Mouse (Mus musculus) hindbrain, embryonic 11.5 days (tissue): ENCODE results near the gene Zim1. TPM values are rescaled to one million over a fixed set of nuclear protein-coding genes. Genes with fewer than 3 reads are reported as not detected.

Experiments
- ATAC-seq: fragments of 200-750 bp; cut with Nextera tagmentation; 2 replicates; pipeline ENCODE4 v1.8.0; 2017; ENCODE audit warnings: mild to moderate bottlenecking, moderate TSS enrichment, moderate library complexity; ENCODE audit not compliant: low FRiP score
- DNase-seq: peaks from one replicate; pipeline ENCODE4 v3.0.0-alpha.2; 2015; ENCODE audit warnings: low spot score
- H3K27ac ChIP-seq: fragments of 300-500 bp; sonication (generic); 2 replicates; pipeline ENCODE4 v1.5.1; 2014; ENCODE audit warnings: mild to moderate bottlenecking, low read depth, low read length
- H3K27me3 ChIP-seq: fragments of 300-500 bp; sonication (generic); 2 replicates; pipeline ENCODE4 v1.6.1; 2014; ENCODE audit warnings: mild to moderate bottlenecking, low read length, moderate library complexity, mixed read lengths; ENCODE audit not compliant: control insufficient read depth, insufficient read depth
- H3K36me3 ChIP-seq: fragments of 300-500 bp; sonication (generic); 2 replicates; pipeline ENCODE4 v1.6.1; 2014; ENCODE audit warnings: mild to moderate bottlenecking, low read length, moderate library complexity, mixed read lengths; ENCODE audit not compliant: control insufficient read depth, insufficient read depth
- H3K4me1 ChIP-seq: fragments of 300-500 bp; sonication (generic); replicated peaks from 2 replicates; pipeline ENCODE4 v1.6.1; 2014; ENCODE audit warnings: low read length, mixed read lengths; ENCODE audit not compliant: control insufficient read depth, insufficient read depth
- H3K4me2 ChIP-seq: fragments of 300-500 bp; sonication (generic); replicated peaks from 2 replicates; pipeline ENCODE4 v1.6.1; 2014; ENCODE audit warnings: mild to moderate bottlenecking, low read depth, low read length
- H3K4me3 ChIP-seq: fragments of 300-500 bp; sonication (generic); 2 replicates; pipeline ENCODE4 v1.5.1; 2014; ENCODE audit warnings: low read depth, low read length
- H3K9ac ChIP-seq: fragments of 300-500 bp; sonication (generic); 2 replicates; pipeline ENCODE4 v1.6.1; 2014; ENCODE audit warnings: low read depth, low read length
- H3K9me3 ChIP-seq: fragments of 300-500 bp; sonication (generic); 2 replicates; pipeline ENCODE4 v1.6.1; 2016; ENCODE audit warnings: low read length; ENCODE audit not compliant: control insufficient read depth
- WGBS: fragments of 180-500 bp; shearing (Covaris S2); extraction: QIAGEN DNeasy Blood & Tissue Kit; methylation state at CpG from one replicate; pipeline ENCODE4 v1.1.7; 2014; 5-methylcytosine and 5-hydroxymethylcytosine counted together
- polyA plus RNA-seq: library from polyadenylated mRNA; unstranded; fragments of >200 nt; fragmentation: Nextera tagmentation; extraction: Ambion mirVana; gene quantifications from 2 replicates; pipeline ENCODE4 v1.2.1, GENCODE M21; 2014

The Zim1 gene
- polyA plus RNA-seq, 1 experiment from 2014 or later: 2.6 TPM

DNA sequence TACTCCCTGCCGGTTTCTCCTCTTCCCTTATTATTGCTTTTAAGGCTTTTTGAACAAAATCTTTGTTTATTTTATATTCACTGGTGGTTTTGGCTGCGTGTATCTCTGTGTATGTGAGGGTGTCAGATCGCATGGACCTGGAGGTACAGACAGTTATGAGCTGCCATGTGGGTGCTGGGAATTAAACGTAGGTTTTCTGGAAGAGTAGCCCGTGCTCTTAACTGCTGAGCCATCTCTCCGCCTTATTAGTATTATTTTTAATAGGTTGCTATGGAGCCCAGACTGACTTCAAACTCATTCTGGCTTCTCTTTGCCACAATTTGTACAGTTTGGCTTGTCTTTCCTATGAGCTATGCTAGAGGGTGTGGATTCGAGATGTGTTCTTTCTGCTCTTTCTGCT lies 32.8 kb downstream of the Zim1 start:
- Histone ChIP-seq H3K9me3 (no peaks in the 10 kb centered on the region), H3K9ac (no peak overlapping the region), H3K27me3 (no peaks in the 10 kb centered on the region), H3K36me3 (no peaks in the 10 kb centered on the region), H3K4me1 (no peaks in the 10 kb centered on the region), H3K4me3 (no peak overlapping the region), H3K27ac (no peak overlapping the region), H3K4me2 (no peak overlapping the region)
- ATAC-seq (no peak), DNase-seq (no peak)
- 80% methylated on average over 7 of the region's 7 CpGs for WGBS

DNA sequence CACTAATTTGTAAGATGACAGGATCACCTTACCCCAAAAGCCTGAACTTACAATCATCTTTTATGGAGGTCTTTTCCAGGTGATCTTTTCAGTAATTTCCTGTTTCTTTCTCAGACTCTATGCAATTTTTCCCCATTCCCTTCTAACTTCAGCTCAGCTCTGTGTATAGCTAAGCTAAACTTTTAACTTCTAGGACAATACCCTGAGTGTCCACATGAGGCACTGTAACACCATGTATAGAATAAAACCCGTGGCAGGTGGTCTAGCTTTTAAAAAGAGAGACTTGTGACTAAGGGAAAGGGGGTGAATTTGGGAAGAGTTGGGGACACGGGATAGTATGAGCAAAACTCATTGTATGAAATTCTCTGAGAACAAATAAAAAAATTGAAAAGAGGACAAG lies 36.6 kb downstream of the Zim1 start:
- H3K27ac ChIP-seq: no peak overlapping the region
- no peak overlapping the region for H3K9ac ChIP-seq
- no peaks in the 10 kb centered on the region for H3K9me3 ChIP-seq
- ATAC-seq: peak; percentile 63; the same call in 1 of the 2 replicates
- WGBS: 19% methylated on average over 2 of the region's 2 CpGs
- H3K4me2 ChIP-seq: no peak overlapping the region
- no peaks in the 10 kb centered on the region for H3K36me3 ChIP-seq
- no peak overlapping the region for H3K4me3 ChIP-seq
- H3K27me3 ChIP-seq: no peaks in the 10 kb centered on the region
- no peaks in the 10 kb centered on the region for H3K4me1 ChIP-seq
- peak; percentile 67 for DNase-seq

DNA sequence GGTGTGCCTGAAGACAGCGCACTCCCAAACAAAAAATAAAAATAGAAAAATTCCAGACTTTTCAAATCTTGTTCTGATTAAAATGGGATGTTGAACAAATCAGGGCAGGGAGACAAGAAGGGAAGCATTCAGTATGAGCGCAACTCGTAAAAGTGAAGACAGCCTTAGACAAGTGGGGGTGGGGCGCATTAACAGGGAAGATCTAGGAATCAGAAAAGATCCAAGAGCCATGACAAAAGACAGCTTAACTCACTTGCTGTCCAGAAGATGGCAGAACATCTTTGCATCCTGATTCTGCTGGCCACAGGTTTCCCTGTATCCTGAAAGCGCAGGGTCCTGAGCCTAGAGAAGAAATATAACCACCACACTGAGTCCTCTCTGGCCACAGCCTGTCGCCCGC lies 37.6 kb downstream of the Zim1 start:
- no peaks in the 10 kb centered on the region for H3K27me3 ChIP-seq
- H3K4me2 ChIP-seq: no peak overlapping the region
- H3K27ac ChIP-seq: no peak overlapping the region
- H3K9ac ChIP-seq: no peak overlapping the region
- ATAC-seq (no peak), DNase-seq (no peak)
- H3K4me1 ChIP-seq: no peaks in the 10 kb centered on the region
- no peak overlapping the region for H3K4me3 ChIP-seq
- no peaks in the 10 kb centered on the region for H3K36me3 ChIP-seq
- H3K9me3 ChIP-seq: no peaks in the 10 kb centered on the region
- 92% methylated on average over 7 of the region's 7 CpGs for WGBS

DNA sequence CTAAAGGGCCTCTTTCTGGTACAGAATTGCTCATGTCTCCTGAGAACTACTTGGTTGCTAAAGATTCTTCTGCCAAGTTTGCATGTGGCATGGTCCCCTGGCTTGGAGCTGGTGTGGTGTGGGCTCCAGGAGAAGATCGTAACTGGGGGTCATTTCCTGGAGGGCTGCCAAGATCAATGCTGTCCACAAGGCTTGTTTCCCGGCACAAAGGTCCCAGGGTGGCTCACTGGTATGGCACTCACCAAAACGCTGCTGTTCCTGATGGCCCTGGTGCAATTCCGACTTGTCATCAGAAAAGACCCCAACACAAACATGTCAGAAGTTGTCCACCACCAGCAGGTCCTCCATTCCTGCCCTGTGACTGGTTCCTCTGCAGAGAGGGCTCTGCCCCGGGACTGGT lies 44.1 kb downstream of the Zim1 start:
- Histone ChIP-seq H3K27me3 (no peaks in the 10 kb centered on the region), H3K4me2 (no peak overlapping the region), H3K9ac (no peak overlapping the region), H3K27ac (no peak overlapping the region), H3K4me1 (no peaks in the 10 kb centered on the region), H3K4me3 (no peak overlapping the region), H3K36me3 (no peaks in the 10 kb centered on the region), H3K9me3 (no peaks in the 10 kb centered on the region)
- no peak for ATAC-seq
- 89% methylated on average over 5 of the region's 5 CpGs for WGBS
- DNase-seq: no peak

DNA sequence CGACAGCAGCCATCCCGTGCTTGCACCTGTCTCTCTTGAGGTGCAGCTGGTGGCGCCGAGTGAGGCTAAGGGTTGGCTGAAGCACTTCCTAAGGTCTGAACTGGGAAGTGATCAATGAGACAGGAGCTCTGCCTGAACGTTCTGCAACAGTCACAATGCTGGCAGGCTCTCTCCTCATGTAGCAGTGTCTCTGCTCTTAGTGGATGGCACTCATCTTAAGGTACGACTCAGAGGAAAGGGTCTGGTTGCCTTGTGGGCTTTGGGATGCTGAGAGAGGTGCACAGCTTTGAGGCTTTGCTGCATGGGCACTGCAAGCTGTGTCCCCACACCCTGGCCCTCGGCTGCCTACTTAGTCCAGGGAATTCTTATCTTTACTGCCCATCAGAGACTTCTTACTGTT lies 45.0 kb downstream of the Zim1 start:
- no peak overlapping the region for H3K4me3 ChIP-seq
- H3K4me1 ChIP-seq: no peaks in the 10 kb centered on the region
- H3K9ac ChIP-seq: no peak overlapping the region
- no peak overlapping the region for H3K27ac ChIP-seq
- H3K27me3 ChIP-seq: no peaks in the 10 kb centered on the region
- no peaks in the 10 kb centered on the region for H3K9me3 ChIP-seq
- 77% methylated on average over 7 of the region's 7 CpGs for WGBS
- DNase-seq (no peak), ATAC-seq (no peak)
- H3K36me3 ChIP-seq: no peaks in the 10 kb centered on the region
- no peak overlapping the region for H3K4me2 ChIP-seq

DNA sequence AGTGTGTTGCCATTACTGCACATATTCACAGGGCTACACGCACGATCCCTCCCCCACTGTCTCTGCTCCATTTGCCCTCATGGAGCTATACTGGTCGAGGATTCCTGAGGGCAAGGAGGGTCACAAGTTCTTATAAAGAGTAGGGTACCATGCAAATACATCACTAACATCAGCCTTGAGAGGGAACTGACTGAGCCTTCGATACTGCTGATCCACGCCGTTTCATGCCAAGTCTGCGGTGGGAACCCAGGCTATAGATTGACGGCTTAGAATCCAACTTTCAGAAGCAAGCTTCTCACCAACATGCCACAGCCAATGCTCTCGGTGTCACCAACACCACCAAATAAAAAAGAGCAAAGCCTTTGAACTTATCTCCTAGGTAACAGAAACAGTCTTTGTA lies 45.7 kb downstream of the Zim1 start:
- Histone ChIP-seq H3K9ac (no peak overlapping the region), H3K4me2 (no peak overlapping the region), H3K9me3 (no peaks in the 10 kb centered on the region), H3K27me3 (no peaks in the 10 kb centered on the region), H3K4me3 (no peak overlapping the region), H3K4me1 (no peaks in the 10 kb centered on the region), H3K27ac (no peak overlapping the region), H3K36me3 (no peaks in the 10 kb centered on the region)
- WGBS: 91% methylated on average over 9 of the region's 9 CpGs
- ATAC-seq (no peak), DNase-seq (no peak)

DNA sequence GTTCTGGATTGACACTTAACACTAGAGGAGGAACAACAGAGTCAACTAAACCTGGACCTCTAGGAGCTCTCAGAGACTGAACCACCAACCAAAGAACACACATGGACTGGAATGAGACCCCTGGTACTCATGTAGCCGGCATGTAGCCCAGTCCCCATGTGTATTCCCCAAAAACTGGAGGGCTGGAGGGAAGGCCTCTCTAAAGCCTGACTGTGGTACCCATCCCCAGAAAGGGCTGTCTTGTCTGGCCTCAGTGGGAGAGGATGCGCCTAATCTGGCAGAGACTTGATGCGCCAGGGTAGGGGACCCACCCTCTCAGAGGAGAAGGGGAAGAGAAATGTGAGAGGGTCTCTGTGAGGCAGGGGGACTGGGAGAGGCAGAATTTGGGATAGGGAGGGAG lies 50.4 kb downstream of the Zim1 start:
- WGBS: 86% methylated on average over 2 of the region's 3 CpGs
- Histone ChIP-seq H3K27me3 (no peaks in the 10 kb centered on the region), H3K9me3 (no peaks in the 10 kb centered on the region), H3K4me2 (no peak overlapping the region), H3K9ac (no peak overlapping the region), H3K4me3 (no peak overlapping the region), H3K36me3 (no peaks in the 10 kb centered on the region), H3K4me1 (no peaks in the 10 kb centered on the region), H3K27ac (no peak overlapping the region)
- DNase-seq: no peak
- no peak for ATAC-seq

DNA sequence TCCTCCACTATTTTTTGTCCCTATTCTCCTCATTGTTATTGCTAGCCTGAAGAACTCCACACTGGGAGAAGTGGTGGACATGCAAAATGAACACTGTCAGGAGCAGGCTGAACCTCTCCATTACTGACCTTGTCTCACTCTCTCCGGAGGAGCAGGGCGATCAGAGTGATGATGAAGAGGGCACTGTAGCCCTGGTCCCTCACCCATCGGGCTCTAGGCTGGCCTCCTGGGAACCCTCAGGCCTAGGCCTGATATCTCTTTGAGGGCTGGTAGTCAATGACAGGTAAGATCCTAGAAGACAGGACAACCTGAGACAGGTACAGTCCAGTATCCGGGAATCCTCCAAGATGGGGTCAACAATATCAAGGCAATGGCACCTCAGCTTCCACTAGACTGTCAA lies 58.2 kb downstream of the Zim1 start:
- H3K9ac ChIP-seq: no peak overlapping the region
- H3K4me2 ChIP-seq: no peak overlapping the region
- H3K4me1 ChIP-seq: no peaks in the 10 kb centered on the region
- no peaks in the 10 kb centered on the region for H3K9me3 ChIP-seq
- 86% methylated on average over 4 of the region's 4 CpGs for WGBS
- H3K27me3 ChIP-seq: no peaks in the 10 kb centered on the region
- no peaks in the 10 kb centered on the region for H3K36me3 ChIP-seq
- DNase-seq (no peak), ATAC-seq (no peak)
- no peak overlapping the region for H3K27ac ChIP-seq
- H3K4me3 ChIP-seq: no peak overlapping the region

DNA sequence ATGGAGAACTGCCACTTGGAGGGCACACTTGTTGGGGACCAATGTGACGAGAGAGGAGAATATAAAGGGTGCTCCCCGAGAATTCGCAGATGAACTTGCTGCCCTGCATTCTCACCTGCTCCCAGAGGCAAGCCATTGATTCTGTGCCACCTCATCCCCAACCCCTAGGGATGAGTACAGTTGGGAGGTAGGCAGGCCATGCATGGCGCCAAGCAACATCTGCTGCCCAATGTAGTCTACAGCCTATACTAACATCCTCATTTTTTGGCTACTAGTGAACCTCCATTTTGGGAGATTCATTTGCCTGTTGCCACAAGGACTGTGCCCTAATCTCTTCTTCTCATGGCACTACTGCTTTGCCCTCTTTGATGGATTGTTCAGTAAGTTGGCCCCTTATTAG lies 59.5 kb downstream of the Zim1 start:
- Histone ChIP-seq H3K4me1 (no peaks in the 10 kb centered on the region), H3K36me3 (no peaks in the 10 kb centered on the region), H3K9me3 (no peaks in the 10 kb centered on the region), H3K27ac (no peak overlapping the region), H3K4me2 (no peak overlapping the region), H3K9ac (no peak overlapping the region), H3K27me3 (no peaks in the 10 kb centered on the region), H3K4me3 (no peak overlapping the region)
- 90% methylated on average over 4 of the region's 4 CpGs for WGBS
- ATAC-seq (no peak), DNase-seq (no peak)
